Mouse (Mus musculus) ES-E14 (cell line): ENCODE measurements around the gene Hdac9. TPM values are rescaled to one million over a fixed set of nuclear protein-coding genes. Genes with fewer than 3 reads are reported as not detected.

Source experiments
- total RNA-seq: library from RNA; depleted of rRNA; stranded (reverse); fragments of 300-350 nt; gene quantifications from 2 replicates; pipeline ENCODE4 v1.2.3, GENCODE M21; 2012; rRNA removed

The Hdac9 gene
- total RNA-seq, 1 experiment: 0.58 TPM

Other genes starting within 250 kb of the Hdac9 start
- gene Prps1l1, start 67.7 kb upstream of the Hdac9 start, total RNA-seq: not detected in 2 replicates
- gene Snx13, start 130.1 kb upstream of the Hdac9 start, total RNA-seq: 12.9 and 13.6 TPM in 2 replicates